Mouse (Mus musculus) heart, postnatal 14 days (tissue): ENCODE data around the gene Klhl26. TPM values are rescaled to one million over a fixed set of nuclear protein-coding genes. Genes with fewer than 3 reads are reported as not detected.
A peak's percentile ranks its signal among the peaks of the same experiment; 100 is the strongest.

ENCODE experiments used
- DNase-seq, 2 experiments: peaks; one replicate each; pipeline ENCODE4 v3.0.0; 2021 to 2022
- intact Hi-C: fragments of 180-260 bp; cut with DNase I; formaldehyde crosslinking; loops from one replicate; pipeline ENCODE4 v1.15.1; 2025
- total RNA-seq, 2 experiments: library from RNA; stranded (reverse); gene quantifications; 2 replicates each; pipeline ENCODE4 v1.2.3; 2021

Klhl26 gene
- total RNA-seq, 2 experiments from 2014 or later, result 5.5 to 6.9 TPM

DNA sequence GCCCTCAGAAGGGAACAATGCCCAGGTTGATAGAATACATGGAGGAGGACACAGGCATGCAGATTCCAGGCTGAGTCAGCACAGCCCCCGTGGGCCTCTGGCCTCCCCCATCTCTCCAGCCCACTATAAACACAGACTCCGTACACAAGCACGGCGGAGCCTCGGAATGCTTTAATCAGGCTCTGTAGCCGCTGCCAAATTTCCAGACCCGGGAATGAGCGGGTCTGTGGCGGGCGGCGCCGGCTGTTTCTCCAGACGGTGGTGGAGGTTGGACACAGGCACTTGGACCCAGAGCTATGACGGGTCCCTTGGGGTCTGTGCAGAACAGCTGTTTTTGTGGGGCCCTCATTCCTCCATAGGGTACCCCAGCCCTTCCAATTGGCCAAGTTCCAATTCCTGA, 57.8 kb downstream of the Klhl26 start:
- intact Hi-C loops, result no loop called here
- peak; percentile 39 to 53 for DNase-seq

DNA sequence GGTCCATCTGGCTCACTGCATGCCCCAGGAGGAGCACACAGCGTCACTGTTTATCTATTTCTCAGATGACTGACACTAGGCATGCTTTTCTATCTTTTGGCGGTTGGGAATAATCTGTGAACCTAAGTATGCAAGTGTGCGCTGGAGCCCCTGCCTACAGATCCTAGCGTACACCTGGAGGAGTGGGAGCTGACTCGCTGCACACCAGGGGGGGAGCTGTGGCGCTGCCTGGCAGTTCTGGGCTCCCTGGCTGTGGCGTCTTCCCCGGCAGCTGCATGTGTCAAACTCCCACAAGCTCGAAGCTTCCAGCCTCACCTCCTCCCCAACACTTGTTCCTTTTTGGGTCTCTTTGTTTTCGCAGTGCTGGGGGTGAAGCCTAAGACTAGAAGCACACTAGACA, 58.9 kb downstream of the Klhl26 start:
- intact Hi-C loops, result no loop called here
- no peak for DNase-seq

DNA sequence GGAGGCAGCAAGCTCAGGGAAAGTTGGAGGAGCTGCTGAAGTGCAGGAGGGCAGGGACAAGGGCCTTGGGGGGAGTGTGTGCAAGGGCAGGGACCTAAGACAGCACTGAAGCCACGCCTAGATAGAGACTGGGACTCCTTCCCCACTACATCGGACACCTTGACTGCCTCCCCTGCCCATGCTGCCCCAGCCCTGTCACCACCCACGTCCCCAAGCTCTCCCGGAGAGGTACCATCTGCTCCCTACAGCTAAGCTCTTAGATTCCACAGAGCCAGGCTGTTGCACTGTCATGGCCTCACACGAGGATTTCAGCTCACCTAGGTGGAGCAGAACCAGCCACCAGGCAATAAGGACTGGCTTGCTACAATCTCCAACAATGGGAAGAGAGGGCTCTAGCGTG, 59.8 kb downstream of the Klhl26 start:
- DNase-seq, result no peak
- intact Hi-C loops, result no loop called here

DNA sequence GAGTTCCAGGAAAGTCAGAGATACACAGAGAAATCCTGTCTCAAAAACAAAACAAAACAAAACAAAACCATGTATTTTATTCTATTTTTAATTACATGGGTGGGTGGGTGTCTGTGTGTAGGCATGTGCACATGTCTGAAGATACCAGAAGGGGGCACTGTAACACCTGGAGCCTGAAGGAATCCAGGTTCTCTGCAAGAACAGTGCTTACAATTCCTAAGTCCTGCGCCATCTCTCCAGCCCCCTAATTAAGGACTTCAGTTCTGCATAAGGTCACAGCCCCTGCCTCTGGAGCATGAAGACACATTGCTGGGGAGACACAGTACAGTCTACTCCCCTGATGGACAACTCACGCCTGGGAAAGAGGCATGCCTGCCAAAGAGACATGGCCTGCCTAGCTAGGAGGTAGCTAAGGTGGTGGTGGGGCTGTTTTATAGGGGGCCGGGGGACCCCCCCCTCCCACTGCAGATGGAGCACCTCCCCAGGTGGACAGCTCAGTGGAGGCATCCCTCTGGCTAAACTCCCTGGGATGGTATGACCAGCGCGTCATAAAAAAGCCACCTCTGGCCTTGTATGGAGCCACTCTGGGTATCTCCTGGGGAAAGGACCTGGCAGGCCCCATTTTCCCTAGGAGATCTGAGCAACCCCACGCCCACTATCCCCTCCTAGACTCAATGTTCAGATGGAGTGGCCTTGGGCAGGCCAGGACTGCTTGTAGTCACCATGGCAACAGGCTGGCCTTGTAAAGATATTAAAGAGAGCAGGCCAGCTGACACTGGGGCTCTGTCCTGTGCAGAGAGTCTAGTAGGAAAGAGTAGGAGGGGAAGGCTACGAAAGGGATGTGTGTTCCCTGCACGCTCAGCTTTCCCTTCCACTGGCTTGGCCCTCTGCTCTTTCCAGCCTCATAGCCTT, 61.0 kb downstream of the Klhl26 start:
- intact Hi-C loops, result loop anchor here (2.0 kb wide), 1 partner anchor 87 kb away; no protein-coding TSS in a partner anchor
- peak in 1 of 2 experiments; percentile 29 for DNase-seq

DNA sequence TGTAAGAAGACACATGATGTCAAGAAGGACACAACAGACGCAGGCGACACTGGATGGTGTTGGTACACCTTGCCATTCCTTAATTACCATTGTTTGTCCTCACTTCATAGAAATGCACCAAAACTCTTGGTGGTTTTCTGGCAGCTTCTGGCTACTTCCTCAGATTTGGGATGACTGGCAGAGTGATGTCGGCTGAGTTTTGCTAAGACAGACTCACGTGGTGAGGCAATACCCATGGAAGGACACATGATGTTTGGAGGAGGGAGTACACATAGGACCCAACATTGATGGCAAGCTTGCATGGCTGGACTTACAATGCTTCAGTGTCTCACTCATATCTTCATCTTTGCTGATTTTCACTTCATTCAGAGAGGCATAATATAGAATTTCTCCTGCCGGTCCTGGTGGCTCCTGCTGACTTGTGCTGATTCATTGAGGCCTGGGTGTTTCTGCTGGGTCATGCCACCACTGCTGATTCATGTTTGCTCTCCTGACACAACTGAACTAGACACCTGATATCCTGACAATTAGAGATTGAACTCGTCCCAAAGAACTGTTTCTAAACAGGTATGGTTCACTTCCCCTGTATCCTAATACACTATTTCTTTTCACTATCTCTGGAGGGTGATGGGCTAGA, 62.3 kb downstream of the Klhl26 start:
- intact Hi-C loops, result loop anchor here (2.0 kb wide), 1 partner anchor 88 kb away; no protein-coding TSS in a partner anchor
- DNase-seq, result no peak

DNA sequence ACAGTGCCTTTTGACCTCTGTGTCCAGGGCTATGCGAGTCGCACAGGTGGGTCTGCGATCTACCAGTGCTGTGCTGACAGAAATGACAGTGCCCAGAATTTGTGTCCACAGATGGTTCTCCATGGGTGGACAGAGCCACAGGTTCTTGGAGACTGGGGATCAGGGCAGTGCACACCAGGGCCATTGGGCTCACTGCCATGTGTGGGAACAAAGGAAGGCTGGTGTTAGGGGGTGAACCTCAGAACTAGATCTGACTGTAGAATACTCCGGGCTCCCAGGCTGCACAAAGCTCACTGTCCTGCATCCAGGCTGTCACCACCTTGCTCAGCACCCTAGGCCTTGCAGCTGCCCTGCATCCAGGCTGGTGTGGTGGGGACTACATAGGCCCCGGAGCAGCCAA, 66.5 kb downstream of the Klhl26 start:
- intact Hi-C loops, result no loop called here
- DNase-seq, result no peak

DNA sequence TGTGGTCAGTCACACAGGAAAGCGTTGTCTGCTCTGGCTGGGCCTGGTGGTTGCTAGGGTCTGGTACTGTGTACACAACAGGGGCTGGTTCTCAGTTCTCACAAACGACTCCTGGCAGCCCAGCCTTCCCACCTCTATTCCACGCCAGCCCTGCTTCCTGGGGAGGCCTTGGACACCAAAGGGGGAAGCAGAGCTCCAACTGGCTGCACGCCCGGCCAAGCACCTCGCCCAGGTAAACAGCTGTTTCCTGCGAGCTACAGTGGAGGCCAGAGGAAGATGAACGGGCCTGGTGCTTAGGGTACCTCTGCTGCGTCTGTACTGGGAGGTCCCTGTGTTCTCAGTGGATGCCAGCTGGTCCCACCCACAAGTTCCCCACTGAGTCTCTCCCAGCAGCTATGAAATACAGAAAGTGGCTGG, 67.3 kb downstream of the Klhl26 start:
- peak; percentile 42 to 45 for DNase-seq
- intact Hi-C loops, result no loop called here

DNA sequence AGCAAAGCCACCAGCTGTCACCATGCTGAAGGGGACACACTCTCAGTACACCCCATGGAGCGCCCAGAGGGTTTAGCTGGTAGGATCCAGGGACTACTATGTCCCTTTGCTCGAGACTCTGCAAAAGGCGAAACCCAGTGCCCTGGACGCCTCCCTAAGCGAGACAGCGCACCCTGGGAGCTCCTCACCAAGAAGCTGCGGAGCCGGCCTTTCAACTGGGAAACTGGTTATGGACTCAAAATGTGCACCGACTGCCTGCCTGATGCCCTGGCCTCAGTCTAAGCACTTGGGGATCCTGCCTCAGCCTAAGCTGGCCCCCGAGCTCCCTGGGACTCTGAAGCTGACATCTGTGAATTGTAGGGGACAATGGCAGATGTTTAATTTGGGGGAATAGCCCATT, 67.7 kb downstream of the Klhl26 start:
- intact Hi-C loops, result no loop called here
- DNase-seq, result no peak

DNA sequence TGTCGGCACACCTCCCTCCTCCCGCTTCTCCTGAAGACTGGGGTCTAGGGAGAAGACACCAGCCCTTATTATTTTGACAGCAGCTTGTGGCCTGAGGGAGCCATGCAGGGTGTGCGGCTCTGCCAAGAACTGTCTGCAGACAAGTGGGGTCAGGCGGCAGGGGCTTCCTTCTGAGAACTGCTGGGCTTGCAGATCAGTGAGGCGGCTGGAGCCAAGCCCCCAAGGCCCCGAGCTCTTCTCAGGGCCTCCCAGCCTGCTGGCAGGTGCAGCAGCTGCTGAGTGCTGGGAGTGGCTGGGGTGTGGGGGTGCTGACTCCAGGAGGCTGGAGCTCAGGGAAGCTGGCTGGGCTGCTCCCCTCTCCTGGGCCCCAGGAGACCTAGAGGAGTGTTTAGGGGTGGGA, 68.5 kb downstream of the Klhl26 start:
- intact Hi-C loops, result no loop called here
- DNase-seq, result no peak

DNA sequence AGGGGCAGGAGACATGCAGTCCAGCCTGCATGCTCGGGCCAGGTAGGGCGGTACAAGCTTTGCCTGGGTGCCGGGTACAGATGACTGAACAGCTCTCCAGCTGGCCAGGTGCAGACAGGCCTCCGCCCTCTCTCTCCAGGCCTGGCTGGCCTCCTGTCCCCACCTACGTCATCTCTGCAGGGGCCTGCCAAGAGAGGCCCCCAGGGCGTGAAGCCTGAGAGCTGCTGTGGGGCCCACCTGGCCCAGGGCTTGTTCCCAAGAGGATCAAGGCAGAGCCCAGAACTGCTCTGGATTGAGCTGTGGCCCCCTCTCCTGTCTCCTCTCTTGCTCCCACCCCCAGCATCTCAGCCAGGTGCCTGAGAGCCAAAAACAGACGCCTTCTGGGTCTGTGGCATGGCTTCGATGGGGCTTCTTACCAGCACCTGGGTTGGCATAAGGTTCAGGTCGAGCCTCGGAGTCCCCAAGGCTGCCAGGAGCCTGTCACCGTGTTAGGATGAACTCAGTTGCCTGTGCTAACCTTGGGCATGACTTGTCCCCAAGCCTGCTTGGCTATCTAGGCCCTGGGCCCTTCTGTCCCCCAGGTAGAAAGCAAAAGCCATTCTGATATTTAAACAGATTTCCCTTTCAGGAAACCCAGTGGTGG, 70.2 kb downstream of the Klhl26 start:
- intact Hi-C loops, result no loop called here
- DNase-seq, result no peak

DNA sequence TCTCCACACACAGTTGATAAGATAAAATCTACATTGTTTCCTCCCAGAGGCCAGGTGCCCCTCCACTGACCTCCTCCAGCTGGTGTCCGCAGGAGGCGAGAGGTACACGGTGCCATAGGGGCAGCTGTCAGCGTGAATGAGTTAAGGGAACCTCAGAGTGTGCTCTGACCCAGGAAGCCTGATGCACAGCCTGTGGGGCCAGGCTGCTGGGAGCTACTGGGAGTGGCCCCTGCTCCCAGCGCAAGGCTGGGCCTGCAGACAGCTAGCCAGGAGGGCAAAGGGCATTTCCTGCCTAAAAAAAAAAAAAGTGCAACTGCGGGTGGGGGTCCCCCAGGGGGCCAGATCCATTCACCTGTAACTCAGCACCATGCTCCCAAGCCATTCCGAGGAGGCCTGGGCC, 71.6 kb downstream of the Klhl26 start:
- DNase-seq, result no peak
- intact Hi-C loops, result no loop called here

DNA sequence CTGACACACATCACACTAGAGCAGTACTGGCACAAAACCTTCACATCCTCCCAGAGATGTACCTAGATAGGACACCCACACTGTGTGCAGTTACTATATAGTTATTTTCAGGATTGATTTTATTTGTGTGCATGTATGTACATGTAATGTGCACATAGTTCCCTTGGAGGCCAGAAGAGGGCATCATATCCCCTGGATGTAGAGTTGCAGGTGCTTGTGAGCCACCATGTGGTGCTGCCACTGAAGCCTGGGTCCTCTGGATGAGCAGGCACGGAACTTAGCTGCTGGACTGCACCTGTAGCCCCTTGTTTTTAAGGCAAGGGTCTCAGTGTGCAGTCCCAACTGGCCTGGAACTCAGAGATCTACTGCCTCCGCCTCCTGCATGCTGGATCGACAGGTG, 72.6 kb downstream of the Klhl26 start:
- DNase-seq, result no peak

More for the DNA sequence above, 72.6 kb downstream of the Klhl26 start:
- intact Hi-C loops, result no loop called here

Other genes starting within 250 kb of the Klhl26 start
- 10 to 100 TPM; 40.2 to 44.7 TPM for gene Sugp2, start 242.7 kb downstream of the Klhl26 start, total RNA-seq
- 1 to 10 TPM; 6.6 to 9.7 TPM for gene Armc6, start 242.5 kb downstream of the Klhl26 start, total RNA-seq
- gene Homer3, start 194.1 kb downstream of the Klhl26 start, total RNA-seq, result 10 to 100 TPM; 16.6 to 18.0 TPM
- gene Ddx49, start 174.5 kb downstream of the Klhl26 start, total RNA-seq, result 10 to 100 TPM; 28.9 to 29.0 TPM
- 100 to 1,000 TPM; 160 to 164 TPM for gene Cope, start 174.4 kb downstream of the Klhl26 start, total RNA-seq
- gene Cers1, start 161.2 kb downstream of the Klhl26 start, total RNA-seq, result under 1 TPM; 0.56 to 0.72 TPM
- not detected for gene Gdf1, start 147.2 kb downstream of the Klhl26 start, total RNA-seq
- gene Upf1, start 123.7 kb downstream of the Klhl26 start, total RNA-seq, result 10 to 100 TPM; 41.3 to 44.0 TPM
- gene Comp, start 103.4 kb downstream of the Klhl26 start, total RNA-seq, result 1 to 10 TPM; 2.4 to 3.8 TPM
- 1 to 10 TPM; 7.7 to 9.5 TPM for gene Crtc1, start 37.4 kb downstream of the Klhl26 start, total RNA-seq
- gene Tmem59l, start 10.4 kb upstream of the Klhl26 start, total RNA-seq, result not detected
- gene Crlf1, start 16.2 kb upstream of the Klhl26 start, total RNA-seq, result under 1 TPM; 0.22 to 0.29 TPM
- gene Rex1bd, start 29.8 kb upstream of the Klhl26 start, total RNA-seq, result 100 to 1,000 TPM; 105 TPM
- gene Uba52, start 33.8 kb upstream of the Klhl26 start, total RNA-seq, result 1,000 to 10,000 TPM; 1,458 to 1,541 TPM
- 100 to 1,000 TPM; 150 to 163 TPM for gene Fkbp8, start 50.8 kb upstream of the Klhl26 start, total RNA-seq
- gene Kxd1, start 51.0 kb upstream of the Klhl26 start, total RNA-seq, result 10 to 100 TPM; 75.3 to 76.6 TPM
- 10 to 100 TPM; 15.5 to 16.5 TPM for gene Ell, start 62.5 kb upstream of the Klhl26 start, total RNA-seq
- gene Isyna1, start 117.4 kb upstream of the Klhl26 start, total RNA-seq, result 10 to 100 TPM; 25.8 to 27.7 TPM
- gene Ssbp4, start 131.9 kb upstream of the Klhl26 start, total RNA-seq, result 10 to 100 TPM; 39.7 to 46.4 TPM
- gene Lrrc25, start 139.2 kb upstream of the Klhl26 start, total RNA-seq, result 1 to 10 TPM; 1.8 to 2.5 TPM
- gene Gdf15, start 155.5 kb upstream of the Klhl26 start, total RNA-seq, result 1 to 10 TPM in 1 of 2 experiments, under 1 TPM in 1; 0.41 to 1.6 TPM
- gene Pgpep1, start 183.4 kb upstream of the Klhl26 start, total RNA-seq, result 10 to 100 TPM; 38.4 to 46.8 TPM
- gene Lsm4, start 196.3 kb upstream of the Klhl26 start, total RNA-seq, result 10 to 100 TPM; 75.0 to 76.5 TPM
- gene Jund, start 222.0 kb upstream of the Klhl26 start, total RNA-seq, result 100 to 1,000 TPM; 159 to 162 TPM
- under 1 TPM; 0.10 to 0.12 TPM for gene Iqcn, start 226.5 kb upstream of the Klhl26 start, total RNA-seq
- not detected for gene Gm3336, start 241.6 kb upstream of the Klhl26 start, total RNA-seq
- 1 to 10 TPM; 4.5 to 4.6 TPM for gene Pde4c, start 246.8 kb upstream of the Klhl26 start, total RNA-seq